Mouse (Mus musculus): Measurements from ENCODE around the gene Hmcn1.

DNA sequence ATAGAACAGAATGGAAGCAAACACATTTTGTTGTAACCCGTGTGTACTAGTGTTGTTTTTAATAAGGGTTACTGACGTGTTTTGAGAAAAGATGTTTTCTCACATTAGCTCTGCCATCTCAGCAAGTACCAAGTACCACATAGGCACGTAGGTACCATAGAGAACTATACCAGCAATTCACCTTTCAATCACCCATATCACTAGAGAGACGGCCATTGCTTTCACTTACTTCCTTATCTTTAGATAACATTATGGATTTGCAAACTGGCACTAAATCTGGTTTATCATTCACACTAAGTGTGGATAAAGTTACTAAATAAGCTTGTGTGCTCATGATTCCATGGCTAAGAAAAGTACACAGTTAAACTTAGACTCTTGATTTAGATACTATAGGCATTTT lies 387.1 kb downstream of the Hmcn1 start:
- TF ChIP-seq SMC3 (IDR thresholded peaks at IDR 0.05; ENCODE audit: low read depth, low read length) (no peak), CTCF (IDR thresholded peaks at IDR 0.05 in 2 of 3, conservative IDR thresholded peaks at IDR 0.05 in 1 of 3; ENCODE audit: control insufficient read depth in 1 of 3, insufficient read depth in 1 of 3, low read depth in 2 of 3, low read length in 3 of 3, poor library complexity in 1 of 3, severe bottlenecking in 1 of 3) (no peak), EP300 (IDR thresholded peaks at IDR 0.05; ENCODE audit: low read depth in 1 of 2, low read length in 2 of 2) (no peak), ETS1 (IDR thresholded peaks at IDR 0.05; ENCODE audit: low read depth, low read length) (no peak), CHD2 (IDR thresholded peaks at IDR 0.05; ENCODE audit: low read length) (no peak), SIN3A (IDR thresholded peaks at IDR 0.05; ENCODE audit: low read length) (no peak), MAFK (IDR thresholded peaks at IDR 0.05; ENCODE audit: borderline replicate concordance, low read depth, low read length) (no peak)
